Mouse (Mus musculus) 3T3-L1 (cell line): Measurements from ENCODE around the gene Psmd5.

Experiments
- DNase-seq: peaks from one replicate; pipeline ENCODE4 v3.0.0-alpha.2; 2015; ENCODE audit warnings: low read depth, low spot score

Gene Psmd5

DNA sequence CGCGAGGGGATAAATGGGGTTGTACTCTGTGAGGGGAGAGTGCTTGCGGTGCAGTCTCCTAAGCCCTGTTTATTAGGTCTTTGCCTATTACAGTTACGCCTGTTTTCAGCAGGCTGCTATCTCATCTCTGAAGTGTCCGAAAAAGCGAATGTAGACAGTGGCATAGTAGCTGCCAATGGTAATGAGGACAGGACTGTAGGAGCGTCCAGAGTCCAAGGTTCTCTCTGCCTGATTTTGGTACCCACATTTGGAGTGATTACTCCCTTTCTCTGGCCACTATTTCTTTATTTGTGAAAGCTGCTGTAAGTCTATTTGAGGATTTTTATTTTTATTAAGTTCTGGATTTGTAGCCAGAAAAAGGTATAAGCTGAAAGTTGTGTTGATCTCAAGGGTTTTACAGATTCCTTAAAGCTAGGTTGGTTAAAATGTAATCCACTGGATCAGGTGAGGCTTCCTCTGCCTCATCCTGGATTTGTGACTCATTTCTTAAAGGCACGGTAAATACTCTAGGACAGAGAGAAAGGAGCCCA is at the start of gene Psmd5:
Gene Psmd5 (minus strand): TSS at position 153 of the 530 bp plus-strand sequence.
- no peak for DNase-seq

GRCm38 (mm10) chr2:34922729-34923128 is 48.0 kb upstream of the Psmd5 start:
- no peak for DNase-seq

DNA sequence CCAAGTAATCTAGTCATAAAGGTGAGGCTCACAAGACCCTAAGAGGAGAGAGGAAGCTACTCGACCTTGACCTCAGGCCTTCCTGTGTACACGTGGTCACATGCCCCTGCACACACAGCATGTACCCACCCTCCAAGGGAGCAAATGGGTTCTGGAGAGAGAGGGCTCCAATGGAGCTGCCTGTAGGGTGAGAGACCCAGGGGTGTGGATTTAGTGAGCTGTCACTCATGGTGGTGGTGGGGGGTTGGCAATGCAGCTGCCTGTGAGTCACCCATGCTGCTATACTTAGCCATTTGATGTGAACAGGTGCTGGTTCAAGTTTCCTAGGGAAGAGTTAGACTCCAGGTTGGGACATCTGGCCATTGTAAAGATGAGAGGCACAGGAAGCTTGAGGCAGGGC is 45.4 kb upstream of the Psmd5 start:
- no peak for DNase-seq

- no peak for DNase-seq
These were observed 40.3 kb upstream of the Psmd5 start for GRCm38 (mm10) chr2:34915103-34915502.

GRCm38 (mm10) chr2:34914823-34915082 is 40.0 kb upstream of the Psmd5 start:
- no peak for DNase-seq

GRCm38 (mm10) chr2:34914069-34914822 is 39.5 kb upstream of the Psmd5 start:
- no peak for DNase-seq

DNA sequence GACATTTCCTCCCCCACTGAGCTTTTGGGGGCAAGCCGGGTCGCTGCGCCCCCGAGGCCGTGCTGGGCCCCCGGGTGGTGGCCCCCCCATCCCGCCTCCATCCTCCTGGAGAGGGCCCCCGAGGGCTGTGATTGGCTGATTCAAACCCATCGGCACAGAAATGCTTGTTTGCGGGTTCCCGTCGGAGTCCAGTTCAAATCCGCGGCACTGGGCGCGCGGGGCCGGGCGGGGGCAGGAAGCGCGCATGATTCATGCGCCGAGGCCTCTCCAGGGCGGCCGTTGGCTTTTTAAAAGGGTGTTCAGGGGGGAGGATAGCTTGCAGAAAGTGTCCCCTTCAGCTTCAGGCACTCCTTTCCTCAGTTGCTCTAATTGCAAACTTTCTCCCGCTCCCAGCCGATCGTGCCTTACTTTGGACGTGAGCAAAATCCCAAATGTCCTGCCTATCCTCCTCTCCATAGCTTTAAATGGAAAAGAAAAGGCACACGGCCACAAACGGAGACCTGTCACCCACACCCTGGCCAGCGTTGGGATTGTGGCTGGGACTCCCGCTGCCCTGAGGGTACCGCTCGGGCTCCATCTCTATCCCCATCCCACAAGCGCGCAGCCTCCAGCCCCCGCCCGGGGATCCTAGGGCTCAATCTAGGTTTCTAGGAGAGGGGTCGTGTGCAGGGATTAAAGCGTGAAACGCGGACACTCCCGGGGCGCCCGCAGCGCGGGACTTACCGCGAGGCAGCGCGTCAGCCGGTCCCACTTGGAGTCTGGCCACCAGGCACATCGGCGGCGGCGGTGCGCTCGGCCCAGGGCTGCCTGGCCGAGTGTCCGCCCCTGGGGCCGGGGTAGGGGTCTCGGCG is 38.7 kb upstream of the Psmd5 start, which contains the start of gene Phf19:
Gene Phf19 (minus strand): TSS at position 809 of the 851 bp plus-strand sequence.
- no peak for DNase-seq

- no peak for DNase-seq
These were observed 37.8 kb upstream of the Psmd5 start for GRCm38 (mm10) chr2:34912613-34913012.

- DNase-seq: no peak
These were observed 37.1 kb upstream of the Psmd5 start for GRCm38 (mm10) chr2:34911871-34912270.

DNA sequence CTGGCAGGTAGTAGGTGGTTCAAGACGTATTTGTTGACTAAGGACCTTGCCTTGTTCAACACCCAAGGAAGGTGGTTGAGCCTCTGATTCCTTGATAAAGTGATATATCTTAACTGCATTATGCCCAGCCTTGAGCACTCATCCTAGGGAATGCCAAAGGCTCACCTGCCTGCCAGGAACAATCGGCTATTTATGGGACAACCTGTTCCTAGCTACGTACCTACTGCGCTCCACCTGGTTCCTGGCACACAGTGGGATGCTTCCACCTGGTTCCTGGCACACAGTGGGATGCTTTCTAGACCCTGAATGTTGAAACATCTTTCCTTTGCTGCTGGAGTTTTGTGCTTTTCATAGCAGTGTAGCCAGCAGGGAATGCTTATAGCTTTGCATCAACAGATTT is 35.0 kb upstream of the Psmd5 start:
- DNase-seq: no peak

- DNase-seq: peak; percentile 22
These were observed 32.3 kb upstream of the Psmd5 start for GRCm38 (mm10) chr2:34906861-34907604.

DNA sequence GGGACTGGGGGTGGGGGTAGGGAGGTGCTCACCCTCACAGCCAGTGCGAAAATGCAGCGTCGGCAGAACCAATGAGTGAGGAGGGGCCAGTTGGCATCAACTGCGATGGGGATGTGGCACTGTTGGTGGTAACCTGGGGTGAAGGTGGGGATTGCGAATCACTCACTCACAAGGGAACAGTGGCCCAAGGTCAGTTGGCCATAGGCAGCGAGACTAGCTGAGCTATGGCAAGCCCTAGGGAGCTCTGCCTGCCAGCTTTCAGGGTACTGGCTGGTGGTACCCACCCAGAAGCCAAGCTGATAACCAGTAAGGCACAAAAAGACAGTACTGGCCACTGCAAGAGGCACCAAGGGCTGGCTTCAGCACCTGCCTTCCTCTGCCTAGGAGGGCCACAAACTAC is 31.7 kb upstream of the Psmd5 start:
- no peak for DNase-seq

- DNase-seq: peak; percentile 99
These were observed 30.2 kb upstream of the Psmd5 start for GRCm38 (mm10) chr2:34904849-34905542.

DNA sequence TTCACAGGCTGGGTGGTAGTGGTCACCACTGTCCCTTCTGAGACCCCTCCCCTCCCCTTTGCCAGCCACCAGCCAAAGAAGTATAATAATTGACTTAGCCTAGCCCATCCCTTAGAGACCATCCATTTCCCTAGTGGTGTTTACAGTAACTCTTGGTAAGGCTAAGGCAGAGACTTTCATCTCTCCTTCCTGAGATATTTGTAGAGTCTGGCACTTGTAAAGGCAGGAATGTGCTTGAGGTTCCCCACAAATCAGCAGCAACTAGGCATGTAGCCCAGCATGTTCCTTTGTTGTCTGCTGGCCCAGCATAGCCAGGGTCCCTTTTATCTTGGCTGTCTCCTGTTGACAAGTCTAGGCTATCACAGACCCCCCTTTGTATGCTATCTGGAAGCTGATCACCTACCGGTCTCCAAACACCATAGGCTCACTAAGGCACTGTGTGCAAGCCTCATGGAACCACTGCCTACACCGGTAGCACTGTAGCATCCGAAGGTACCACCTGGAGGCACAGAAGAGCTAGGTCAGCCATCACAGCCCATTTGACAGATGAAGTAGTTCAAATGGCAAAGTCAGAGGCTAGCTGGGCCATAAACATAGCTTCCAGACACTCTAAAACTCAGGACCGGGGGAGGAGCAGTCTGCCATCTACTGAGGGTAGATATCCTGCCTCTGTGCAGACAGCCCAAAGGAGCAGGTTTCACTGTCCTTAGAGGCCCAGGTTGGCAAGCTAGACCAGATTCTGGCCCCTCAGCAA is 29.1 kb upstream of the Psmd5 start:
- peak; percentile 20 for DNase-seq

- no peak for DNase-seq
These were observed 28.4 kb upstream of the Psmd5 start for GRCm38 (mm10) chr2:34903191-34903590.

GRCm38 (mm10) chr2:34902731-34903130 is 28.0 kb upstream of the Psmd5 start:
- DNase-seq: peak; percentile 49

GRCm38 (mm10) chr2:34901726-34902125 is 27.0 kb upstream of the Psmd5 start:
- no peak for DNase-seq

DNA sequence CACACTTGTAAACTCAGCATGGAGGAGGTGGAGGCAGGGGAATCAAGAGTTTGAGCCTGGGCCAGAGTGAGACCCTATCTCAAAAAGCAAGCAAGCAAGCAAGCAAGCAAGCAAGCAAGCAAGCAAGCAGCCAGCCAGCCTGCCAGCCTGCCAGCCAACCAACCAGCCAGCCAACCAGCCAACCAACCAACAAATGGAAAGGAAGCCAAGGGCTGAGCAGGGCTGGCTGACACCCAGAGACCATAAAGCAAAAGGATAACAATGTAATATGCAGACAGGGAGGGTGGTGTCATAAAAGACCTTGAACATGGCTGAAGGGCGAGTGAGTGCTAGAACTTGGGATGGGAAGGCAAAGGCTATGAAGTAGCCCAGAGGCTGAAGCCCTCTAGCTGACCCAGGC is 25.6 kb upstream of the Psmd5 start:
- DNase-seq: no peak

DNA sequence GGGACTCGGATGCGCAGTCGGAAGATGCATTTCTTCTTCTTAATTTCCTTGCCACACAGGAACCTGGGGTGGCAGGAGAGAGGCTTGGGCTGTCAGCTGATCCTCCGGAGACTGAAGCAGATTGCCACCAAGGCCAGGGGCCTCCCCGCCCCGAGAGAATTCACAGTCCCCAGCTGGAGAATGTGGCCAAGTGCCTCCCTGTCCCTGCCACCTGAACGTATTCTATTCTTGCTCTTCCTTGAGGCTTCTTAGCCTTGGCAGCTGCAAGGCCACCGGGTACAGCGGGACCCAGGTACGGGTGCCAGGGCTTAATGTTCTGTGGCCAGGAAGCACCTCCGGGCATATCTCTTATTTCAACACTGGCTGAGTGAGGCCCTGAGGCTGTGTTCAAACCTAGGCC is 24.9 kb upstream of the Psmd5 start:
- DNase-seq: no peak

DNA sequence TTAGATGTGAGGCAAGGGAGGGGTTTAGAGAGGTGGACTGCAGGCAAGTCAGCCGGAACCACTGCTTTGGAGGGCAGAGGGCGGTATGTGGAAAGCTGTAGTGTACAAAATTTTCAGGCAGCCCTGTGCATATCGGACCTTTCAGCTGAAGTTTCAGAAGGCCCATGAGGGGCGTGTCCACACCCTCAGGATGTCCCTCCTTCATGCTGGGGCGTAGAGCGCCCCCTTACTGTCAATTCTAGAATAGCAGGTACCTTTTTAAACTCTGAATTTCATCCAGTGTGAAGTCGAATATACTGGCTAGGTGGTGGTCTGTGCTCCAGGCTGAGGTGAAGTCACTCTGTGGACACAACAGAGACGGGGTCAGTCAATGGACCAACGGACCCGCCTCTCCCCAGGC is 23.1 kb upstream of the Psmd5 start:
- peak; percentile 74 for DNase-seq
